Mouse (Mus musculus) inflammation-experienced regulatory T-cells, adult 6 months (primary cell): Measurements from ENCODE around the gene Kif9. TPM values are rescaled to one million over a fixed set of nuclear protein-coding genes. Genes with fewer than 3 reads are reported as not detected.

Experiments used
- ATAC-seq: one replicate; pipeline ENCODE4 v1.8.0; 2017
- polyA plus RNA-seq, 3 experiments: library from polyadenylated mRNA; unstranded; fragments of 100-300 nt; shearing (Covaris generic); gene quantifications; one replicate each; pipeline ENCODE4 v1.2.1; 2017

Kif9 gene
- polyA plus RNA-seq, 3 experiments from 2014 or later, result 0.53 to 0.95 (median 0.75) TPM

DNA sequence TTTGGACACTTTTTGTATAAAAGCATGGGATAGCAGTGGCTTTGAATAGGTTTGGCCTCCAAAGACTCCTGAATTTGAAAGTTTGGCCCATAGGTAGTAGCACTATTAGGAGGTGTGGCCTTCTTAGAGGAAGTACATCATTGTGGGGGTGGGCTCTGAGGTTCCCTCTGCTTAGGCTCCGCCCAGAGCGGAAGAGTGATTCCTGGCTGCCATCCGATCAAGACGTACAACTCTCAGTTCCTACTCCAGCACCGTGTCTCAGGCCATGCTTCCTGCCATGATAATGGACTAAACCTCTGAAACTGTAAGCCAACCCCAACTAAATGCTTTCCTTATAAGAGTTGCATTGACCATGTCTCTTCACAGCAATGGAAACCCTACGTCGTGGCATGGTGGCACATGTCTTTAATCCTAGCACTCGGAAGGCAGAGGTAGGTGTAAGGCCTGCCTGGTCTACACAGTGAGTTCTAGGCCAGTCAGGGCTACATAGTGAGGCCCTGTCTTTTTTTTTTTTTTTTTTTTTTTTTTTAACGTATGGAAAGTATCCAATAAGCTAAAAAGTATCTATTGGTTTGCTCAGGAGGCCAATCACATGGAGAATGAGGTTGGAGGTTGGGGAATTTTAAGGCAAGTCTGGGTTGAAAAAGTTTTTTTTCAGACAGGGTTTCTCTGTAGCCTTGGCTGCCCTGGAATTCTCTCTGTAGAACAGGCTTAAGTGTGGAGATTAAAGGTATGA is 52.4 kb downstream of the Kif9 start:
- ATAC-seq, result no peak

GRCm38 (mm10) chr9:110530650-110531049 is 53.9 kb downstream of the Kif9 start:
- no peak for ATAC-seq

DNA sequence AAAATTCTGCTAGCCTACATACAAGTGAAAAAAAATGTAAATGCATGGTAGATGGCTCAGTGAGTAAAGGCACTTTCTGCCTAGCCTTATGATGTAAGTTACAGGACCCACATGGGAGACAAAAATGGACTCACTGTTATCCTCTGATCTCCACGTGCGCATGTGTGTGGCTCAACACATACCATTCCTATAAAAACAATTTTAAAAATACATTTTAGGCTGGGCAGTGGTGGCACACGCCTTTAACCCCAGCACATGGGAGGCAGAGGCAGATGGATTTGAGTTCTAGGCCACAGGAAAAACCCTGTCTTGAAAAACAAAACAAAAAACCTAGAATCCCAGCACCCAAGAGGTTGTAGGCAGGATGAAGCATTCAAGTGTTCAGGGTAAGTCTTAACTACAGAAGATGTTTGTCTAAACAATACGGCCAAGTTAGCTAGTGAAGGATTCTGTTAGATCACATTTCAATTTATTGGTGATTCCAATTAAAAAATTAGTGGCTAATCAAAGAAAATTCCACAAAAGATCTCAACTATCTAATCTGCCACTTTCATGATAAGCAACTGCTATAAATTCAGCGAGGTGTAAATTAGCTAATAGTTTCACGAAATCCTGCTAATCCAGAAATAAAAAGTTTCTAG is 54.5 kb downstream of the Kif9 start:
- ATAC-seq, result no peak

DNA sequence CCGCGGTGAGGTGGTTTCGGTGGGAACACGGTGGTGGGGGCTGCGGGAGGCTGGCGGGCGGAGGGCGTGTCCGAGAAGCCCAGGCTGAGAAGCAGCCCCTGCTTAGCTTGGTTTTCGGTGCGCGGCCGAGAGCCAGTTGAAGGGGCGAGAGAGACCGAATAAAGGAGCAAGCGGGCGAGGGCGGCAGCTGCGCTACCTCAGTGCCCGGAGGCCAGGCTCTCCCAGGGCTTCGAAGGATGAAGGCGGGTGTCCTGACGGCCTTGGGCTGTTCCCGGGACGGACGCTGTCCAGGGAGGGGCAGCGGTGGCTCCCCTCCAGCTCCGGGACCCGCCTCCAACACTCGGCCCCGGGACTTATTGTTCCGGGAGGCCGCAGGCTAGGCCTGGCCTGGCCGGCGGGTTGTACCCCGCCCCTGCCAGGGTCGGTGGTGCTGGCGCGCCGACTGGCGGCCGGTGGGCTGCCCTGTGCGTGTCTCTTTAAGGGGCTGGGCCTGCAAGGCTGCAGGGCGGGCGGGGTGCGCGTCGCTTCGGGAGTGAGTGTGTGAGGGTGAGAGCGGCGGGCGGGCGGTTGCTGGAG is 55.2 kb downstream of the Kif9 start:
- peak; percentile 85 for ATAC-seq

GRCm38 (mm10) chr9:110532538-110533291 is 56.0 kb downstream of the Kif9 start, which contains the start of gene Setd2:
Gene Setd2, plus strand, starts transcription at chr9:110532597.
- peak; percentile 54 for ATAC-seq

- ATAC-seq, result no peak
Observed at GRCm38 (mm10) chr9:110533645-110534044, 56.9 kb downstream of the Kif9 start.

DNA sequence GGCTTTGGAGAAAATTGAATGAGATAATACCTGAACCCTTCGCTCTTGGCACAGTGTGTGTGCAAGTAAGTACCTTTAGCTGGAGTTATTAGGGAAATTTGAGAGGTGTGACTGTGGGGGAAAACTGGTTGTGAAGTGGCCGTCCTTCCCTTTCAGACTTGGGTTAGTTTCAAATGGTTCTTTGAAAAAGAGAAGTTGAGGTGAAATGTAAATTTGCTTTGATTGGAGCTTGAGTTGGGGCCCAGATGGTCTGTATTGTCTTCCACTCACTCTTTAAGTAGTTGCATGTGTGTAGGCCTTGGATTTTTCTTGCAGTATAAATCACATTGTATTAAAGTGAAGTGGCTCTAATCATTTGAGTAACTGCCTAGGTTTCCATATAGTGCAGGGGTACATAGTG is 58.4 kb downstream of the Kif9 start:
- ATAC-seq, result no peak

DNA sequence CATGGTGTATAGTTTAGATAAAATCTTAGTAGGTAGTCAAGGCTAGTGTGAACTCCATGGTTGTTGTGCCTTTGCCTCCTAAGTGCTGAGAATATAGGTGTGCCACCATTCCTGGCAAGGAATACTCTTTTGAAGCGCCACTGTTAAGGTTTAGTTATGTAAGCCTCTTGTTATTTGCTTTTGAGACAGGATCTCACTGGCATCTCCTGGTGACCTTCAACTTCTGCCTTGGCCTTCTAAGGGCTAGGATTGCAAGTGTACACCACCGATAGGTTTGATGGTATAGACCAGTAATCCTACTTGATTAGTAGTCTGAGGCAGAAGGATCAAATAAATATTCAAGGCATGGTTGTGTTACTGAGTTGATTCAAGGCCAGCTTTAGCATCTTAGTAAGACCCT is 59.9 kb downstream of the Kif9 start:
- ATAC-seq, result no peak

DNA sequence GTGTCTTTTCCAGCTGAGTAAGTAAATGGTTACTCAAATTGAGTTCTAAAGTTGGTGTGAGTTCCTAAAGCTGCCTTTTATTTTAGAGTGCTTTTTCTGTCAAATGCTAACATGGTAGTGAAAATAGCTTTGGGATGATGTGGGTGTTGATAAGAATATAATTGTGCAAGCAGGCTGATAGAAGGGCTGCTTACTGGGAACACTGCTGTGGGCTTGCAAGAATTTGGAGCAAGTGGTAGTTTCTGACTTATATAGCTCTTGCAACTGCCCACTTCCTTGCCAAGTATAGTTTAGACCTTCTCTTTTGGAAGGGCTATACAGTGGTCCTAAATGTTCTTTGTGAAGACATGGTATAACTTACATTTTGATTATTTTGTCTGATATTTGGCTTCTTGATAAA is 61.8 kb downstream of the Kif9 start:
- no peak for ATAC-seq

GRCm38 (mm10) chr9:110541988-110542387 is 65.2 kb downstream of the Kif9 start:
- ATAC-seq, result no peak

GRCm38 (mm10) chr9:110548261-110548660 is 71.5 kb downstream of the Kif9 start:
- ATAC-seq, result no peak

- no peak for ATAC-seq
Observed at GRCm38 (mm10) chr9:110568309-110568708, 91.6 kb downstream of the Kif9 start.

Other genes starting within 250 kb of the Kif9 start
- gene Cspg5, start 233.2 kb upstream of the Kif9 start, polyA plus RNA-seq, result under 1 TPM; 0.13 to 0.27 (median 0.18) TPM
- 10 to 100 TPM; 17.7 to 19.1 (median 18.9) TPM for gene Elp6, start 171.8 kb upstream of the Kif9 start, polyA plus RNA-seq
- 10 to 100 TPM; 10.8 to 15.9 (median 11.1) TPM for gene Scap, start 143.7 kb upstream of the Kif9 start, polyA plus RNA-seq
- 1 to 10 TPM; 4.4 to 5.9 (median 4.7) TPM for gene Ptpn23, start 68.7 kb upstream of the Kif9 start, polyA plus RNA-seq
- gene Ngp, start 57.2 kb upstream of the Kif9 start, polyA plus RNA-seq, result 1 to 10 TPM in 1 of 3 experiments, not detected in 2; 5.1 TPM
- 10 to 100 TPM; 10.7 to 16.2 (median 12.3) TPM for gene Klhl18, start 264 bp upstream of the Kif9 start, polyA plus RNA-seq
- gene Setd2, start 55.6 kb downstream of the Kif9 start, polyA plus RNA-seq, result 10 to 100 TPM; 33.9 to 60.5 (median 44.9) TPM
- 1 to 10 TPM; 2.4 to 6.2 (median 3.8) TPM for gene Nradd, start 147.5 kb downstream of the Kif9 start, polyA plus RNA-seq
- gene Nbeal2, start 177.2 kb downstream of the Kif9 start, polyA plus RNA-seq, result 10 to 100 TPM; 20.0 to 42.0 (median 21.1) TPM
- gene Ccdc12, start 179.5 kb downstream of the Kif9 start, polyA plus RNA-seq, result 100 to 1,000 TPM; 222 to 259 (median 234) TPM